ENCODE assay signal across 26 mouse cellular contexts in the genomic region with DNA sequence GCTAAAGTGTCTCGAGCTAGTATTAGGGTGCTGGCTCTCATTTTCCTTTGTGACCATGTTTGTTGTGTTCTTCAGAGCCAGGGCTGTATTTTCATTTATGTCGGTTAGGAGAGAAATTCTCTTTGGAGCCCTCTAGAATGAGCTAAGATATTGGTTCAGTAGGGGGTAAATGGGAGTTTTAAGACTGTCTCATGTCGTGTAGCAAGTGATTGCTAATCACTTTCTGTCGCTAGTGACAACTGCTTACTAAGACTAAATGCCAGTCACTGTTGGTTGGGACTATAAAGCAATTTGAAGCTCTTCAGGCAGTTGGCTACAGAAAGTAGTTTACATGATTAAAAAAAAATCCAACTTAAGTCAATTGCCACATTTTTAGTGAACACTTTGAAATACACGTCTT. TPM values are rescaled to one million over a fixed set of nuclear protein-coding genes. Genes with fewer than 3 reads are reported as not detected.
DNase-seq lines count a peak whose midpoint lies in the region; ATAC-seq lines count a peak whose summit lies in the region.
"Had no signal": no experiment of that assay in that cellular context is flagged by ENCODE, and none has a peak within 500 bp of the region (broad histone marks: within the 10 kb centered on the region; RNA-seq: fewer than 3 reads in every experiment).

No protein-coding gene starts in this region.

- 50% methylated on average over 5 of the region's 5 CpGs for WGBS in heart, embryonic 10.5 days
- WGBS in heart, embryonic 12.5 days = 46% methylated on average over 5 of the region's 5 CpGs
- WGBS in hindbrain, embryonic 15.5 days = 36% methylated on average over 5 of the region's 5 CpGs
- WGBS in hindbrain, embryonic 16.5 days = 33% methylated on average over 5 of the region's 5 CpGs
- 22% methylated on average over 5 of the region's 5 CpGs for WGBS in limb, embryonic 10.5 days
- WGBS in neural tube, embryonic 15.5 days = 17% methylated on average over 5 of the region's 5 CpGs

- no peak for ATAC-seq in heart, embryonic 12.5 days (ENCODE audit: insufficient number of reproducible peaks, low FRiP score)
- ATAC-seq in hindbrain, embryonic 15.5 days (ENCODE audit: low FRiP score, low read depth) = no peak
- no peak for ATAC-seq in hindbrain, embryonic 16.5 days
- ATAC-seq in neural tube, embryonic 15.5 days (ENCODE audit: low FRiP score) = peak; percentile 32; the same call in 1 of the 2 replicates
- ATAC-seq: midbrain, embryonic 16.5 days had no signal

- peak overlapping the region; percentile 36; the same call in 1 of the 2 replicates for H3K27ac ChIP-seq in heart, embryonic 10.5 days
- H3K27ac ChIP-seq in heart, embryonic 12.5 days (ENCODE audit: poor library complexity, severe bottlenecking) = no peak overlapping the region
- H3K27ac ChIP-seq in hindbrain, embryonic 15.5 days (replicated peaks) = peak overlapping the region; percentile 42; the same call in 1 of the 2 replicates
- no peak overlapping the region for H3K27ac ChIP-seq in hindbrain, embryonic 16.5 days (ENCODE audit: low read depth, low read length)
- H3K27ac ChIP-seq in limb, embryonic 10.5 days = 0 out of 2 replicates have a peak overlapping the region, but pooled peaks have one; percentile 28
- peak overlapping the region; percentile 60; the same call in 1 of the 2 replicates for H3K27ac ChIP-seq in neural tube, embryonic 15.5 days (replicated peaks)
- H3K27ac ChIP-seq: embryonic facial prominence, embryonic 13.5 days; kidney, embryonic 15.5 days; liver, embryonic 14.5 days; stomach, embryonic 15.5 days had no signal

- H3K4me3 ChIP-seq in heart, embryonic 10.5 days = no peak overlapping the region
- no peak overlapping the region for H3K4me3 ChIP-seq in heart, embryonic 12.5 days
- no peak overlapping the region for H3K4me3 ChIP-seq in hindbrain, embryonic 15.5 days
- no peak overlapping the region for H3K4me3 ChIP-seq in hindbrain, embryonic 16.5 days (ENCODE audit: low read length)
- no peak overlapping the region for H3K4me3 ChIP-seq in limb, embryonic 10.5 days
- no peak overlapping the region for H3K4me3 ChIP-seq in neural tube, embryonic 15.5 days (replicated peaks)
- H3K4me3 ChIP-seq: embryonic facial prominence, embryonic 13.5 days; kidney, embryonic 15.5 days; myocyte; stomach, embryonic 15.5 days had no signal

- H3K9ac ChIP-seq in heart, embryonic 12.5 days = no peak overlapping the region
- H3K9ac ChIP-seq in hindbrain, embryonic 15.5 days = no peak overlapping the region
- no peak overlapping the region for H3K9ac ChIP-seq in hindbrain, embryonic 16.5 days (ENCODE audit: low read depth, low read length)
- no peak overlapping the region for H3K9ac ChIP-seq in neural tube, embryonic 15.5 days (replicated peaks)
- H3K9ac ChIP-seq: embryonic facial prominence, embryonic 13.5 days; hindbrain, embryonic 14.5 days; kidney, embryonic 15.5 days; liver, embryonic 14.5 days; stomach, embryonic 15.5 days had no signal

- H3K36me3 ChIP-seq in heart, embryonic 10.5 days = peaks cover 16% of the 10 kb centered on the region; the same call in 1 of the 2 replicates
- peaks cover 8% of the 10 kb centered on the region for H3K36me3 ChIP-seq in heart, embryonic 12.5 days
- no peaks in the 10 kb centered on the region for H3K36me3 ChIP-seq in hindbrain, embryonic 15.5 days
- H3K36me3 ChIP-seq in hindbrain, embryonic 16.5 days (ENCODE audit: control insufficient read depth, insufficient read depth, low read length) = no peaks in the 10 kb centered on the region
- peaks cover 10% of the 10 kb centered on the region for H3K36me3 ChIP-seq in limb, embryonic 10.5 days
- H3K36me3 ChIP-seq in neural tube, embryonic 15.5 days = peaks cover 4% of the 10 kb centered on the region; the same call in 1 of the 2 replicates
- H3K36me3 ChIP-seq: kidney, embryonic 15.5 days; stomach, embryonic 15.5 days had no signal

- no peaks in the 10 kb centered on the region for H3K27me3 ChIP-seq in heart, embryonic 10.5 days (ENCODE audit: insufficient read depth, poor library complexity, severe bottlenecking)
- H3K27me3 ChIP-seq in heart, embryonic 12.5 days (replicated peaks) = no peaks in the 10 kb centered on the region
- no peaks in the 10 kb centered on the region for H3K27me3 ChIP-seq in hindbrain, embryonic 15.5 days
- H3K27me3 ChIP-seq in hindbrain, embryonic 16.5 days (replicated peaks; ENCODE audit: control insufficient read depth, insufficient read depth, low read length) = no peaks in the 10 kb centered on the region
- no peaks in the 10 kb centered on the region for H3K27me3 ChIP-seq in limb, embryonic 10.5 days (ENCODE audit: low read depth, poor library complexity, severe bottlenecking)
- no peaks in the 10 kb centered on the region for H3K27me3 ChIP-seq in neural tube, embryonic 15.5 days (replicated peaks)
- H3K27me3 ChIP-seq: embryonic facial prominence, embryonic 13.5 days; kidney, embryonic 15.5 days; stomach, embryonic 15.5 days had no signal

- no peak for DNase-seq in heart, embryonic 10.5 days (ENCODE audit: low spot score)
- no peak for DNase-seq in limb, embryonic 10.5 days (ENCODE audit: low spot score)
- DNase-seq: adrenal gland, postnatal 25 days; B cell, adult 2 months; cerebellum, adult 18-20 months; cerebellum, postnatal 10 days; gastrocnemius, postnatal 10 days; heart, postnatal 14 days; kidney, adult 18-20 months; kidney, postnatal 25 days; liver; lung, adult 2 months; lung, postnatal 14 days; right cerebral cortex, postnatal 25 days had no signal

- H3K9me3 ChIP-seq in heart, embryonic 10.5 days = no peaks in the 10 kb centered on the region
- H3K9me3 ChIP-seq in heart, embryonic 12.5 days (replicated peaks) = no peaks in the 10 kb centered on the region
- no peaks in the 10 kb centered on the region for H3K9me3 ChIP-seq in hindbrain, embryonic 15.5 days
- no peaks in the 10 kb centered on the region for H3K9me3 ChIP-seq in hindbrain, embryonic 16.5 days (ENCODE audit: control insufficient read depth, low read length)
- no peaks in the 10 kb centered on the region for H3K9me3 ChIP-seq in limb, embryonic 10.5 days (replicated peaks)
- no peaks in the 10 kb centered on the region for H3K9me3 ChIP-seq in neural tube, embryonic 15.5 days (replicated peaks)
- H3K9me3 ChIP-seq: embryonic facial prominence, embryonic 13.5 days; kidney, embryonic 15.5 days; stomach, embryonic 15.5 days had no signal

- H3K4me1 ChIP-seq in heart, embryonic 10.5 days = peaks cover 50% of the 10 kb centered on the region
- peaks cover 43% of the 10 kb centered on the region for H3K4me1 ChIP-seq in heart, embryonic 12.5 days (replicated peaks)
- peaks cover 21% of the 10 kb centered on the region for H3K4me1 ChIP-seq in hindbrain, embryonic 15.5 days (replicated peaks)
- H3K4me1 ChIP-seq in hindbrain, embryonic 16.5 days (ENCODE audit: control insufficient read depth, insufficient read depth, low read depth, low read length) = peaks cover 6% of the 10 kb centered on the region
- H3K4me1 ChIP-seq in limb, embryonic 10.5 days = peaks cover 68% of the 10 kb centered on the region
- H3K4me1 ChIP-seq in neural tube, embryonic 15.5 days = peaks cover 50% of the 10 kb centered on the region
- H3K4me1 ChIP-seq: stomach, embryonic 15.5 days had no signal

- no peak overlapping the region for H3K4me2 ChIP-seq in heart, embryonic 12.5 days
- no peak overlapping the region for H3K4me2 ChIP-seq in hindbrain, embryonic 15.5 days
- no peak overlapping the region for H3K4me2 ChIP-seq in hindbrain, embryonic 16.5 days (ENCODE audit: low read length)
- no peak overlapping the region for H3K4me2 ChIP-seq in neural tube, embryonic 15.5 days
- H3K4me2 ChIP-seq: embryonic facial prominence, embryonic 13.5 days; heart, embryonic 11.5 days; hindbrain, embryonic 14.5 days; kidney, embryonic 15.5 days; stomach, embryonic 15.5 days had no signal

RNA-seq across cellular contexts. Expression of a gene that starts 27.6 kb away (rescaled TPM):
- 130 and 173 TPM in 2 replicates for polyA plus RNA-seq in heart, embryonic 10.5 days (2016; fragmentation: Nextera tagmentation; extraction: Ambion mirVana)
- polyA plus RNA-seq in heart, embryonic 12.5 days (2016; fragmentation: Nextera tagmentation; extraction: Ambion mirVana) = 114 and 117 TPM in 2 replicates
- 130 and 149 TPM in 2 replicates for polyA plus RNA-seq in hindbrain, embryonic 15.5 days (2015; fragmentation: Nextera tagmentation; extraction: Ambion mirVana)
- polyA plus RNA-seq in hindbrain, embryonic 16.5 days (2015; fragmentation: Nextera tagmentation; extraction: Ambion mirVana) = 112 and 122 TPM in 2 replicates
- polyA plus RNA-seq in limb, embryonic 10.5 days (2016; fragmentation: Nextera tagmentation; extraction: Ambion mirVana) = 64.3 and 106 TPM in 2 replicates
- polyA plus RNA-seq in neural tube, embryonic 15.5 days (2015; fragmentation: Nextera tagmentation; extraction: Ambion mirVana) = 164 and 222 TPM in 2 replicates
- polyA plus RNA-seq: myocyte had no signal

Comparison
In these comparisons a context has a peak if more than half of its experiments do, and no peak if none do; other contexts are left out.
1. H3K27ac ChIP-seq: peak in heart, embryonic 10.5 days (single experiment), hindbrain, embryonic 15.5 days (single experiment), limb, embryonic 10.5 days (single experiment) and neural tube, embryonic 15.5 days (single experiment); none in heart, embryonic 12.5 days (single experiment) and hindbrain, embryonic 16.5 days (single experiment).